Mouse (Mus musculus) bone marrow macrophage, adult 2 months (primary cell): ENCODE results near the gene Sumf1.

Source experiments
- CTCF ChIP-seq: IDR thresholded peaks from 2 replicates; pipeline ENCODE4 v1.5.1; 2012; ENCODE audit warnings: low read depth, mild to moderate bottlenecking, low read length, moderate library complexity
- POLR2A ChIP-seq: IDR thresholded peaks from 2 replicates; pipeline ENCODE4 v1.6.1; 2012; ENCODE audit warnings: mild to moderate bottlenecking, low read depth, low read length, borderline replicate concordance

DNA sequence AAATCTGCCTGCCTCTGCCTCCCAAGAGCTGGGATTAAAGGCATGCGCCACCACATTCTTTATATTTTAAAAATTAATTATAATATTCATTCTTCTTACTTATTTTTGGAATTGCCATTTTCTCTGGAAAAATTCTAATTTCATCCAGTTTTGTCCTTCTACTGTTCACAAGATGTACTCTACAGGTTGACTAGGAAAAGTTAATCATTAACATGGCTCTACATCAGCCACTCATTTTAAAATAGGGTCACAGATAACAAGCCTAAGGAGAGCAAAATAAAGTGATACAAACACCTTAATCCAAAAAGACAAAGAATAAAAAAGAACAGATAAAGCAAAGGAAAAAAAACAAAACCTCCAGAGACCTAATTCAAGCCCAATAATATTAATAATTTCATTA lies 70.4 kb downstream of the Sumf1 start:
- TF ChIP-seq POLR2A (no peak), CTCF (no peak)
